Mouse (Mus musculus) intestine, embryonic 15.5 days (tissue): Measurements from ENCODE around the gene Kdf1. TPM values are rescaled to one million over a fixed set of nuclear protein-coding genes. Genes with fewer than 3 reads are reported as not detected.
A peak's percentile ranks its signal among the peaks of the same experiment; 100 is the strongest.

Source experiments
- ATAC-seq: fragments of 200-750 bp; cut with Nextera tagmentation; 2 replicates; pipeline ENCODE4 v1.8.0; 2017; ENCODE audit warnings: moderate TSS enrichment, moderate library complexity
- H3K27ac ChIP-seq: fragments of 300-500 bp; sonication (generic); 2 replicates; pipeline ENCODE4 v1.5.1; 2015; ENCODE audit warnings: mild to moderate bottlenecking, inconsistent platforms
- H3K27me3 ChIP-seq: fragments of 300-500 bp; sonication (generic); replicated peaks from 2 replicates; pipeline ENCODE4 v1.6.1; 2015; ENCODE audit warnings: inconsistent platforms
- H3K36me3 ChIP-seq: fragments of 300-500 bp; sonication (generic); 2 replicates; pipeline ENCODE4 v1.6.1; 2015; ENCODE audit warnings: inconsistent platforms
- H3K4me1 ChIP-seq: fragments of 300-500 bp; sonication (generic); replicated peaks from 2 replicates; pipeline ENCODE4 v1.6.1; 2015; ENCODE audit warnings: inconsistent platforms
- H3K4me2 ChIP-seq: fragments of 300-500 bp; sonication (generic); replicated peaks from 2 replicates; pipeline ENCODE4 v1.6.1; 2015; ENCODE audit warnings: mild to moderate bottlenecking, inconsistent platforms
- H3K4me3 ChIP-seq: fragments of 300-500 bp; sonication (generic); replicated peaks from 2 replicates; pipeline ENCODE4 v1.5.1; 2015; ENCODE audit warnings: inconsistent platforms
- H3K9ac ChIP-seq: fragments of 300-500 bp; sonication (generic); 2 replicates; pipeline ENCODE4 v1.6.1; 2015; ENCODE audit warnings: inconsistent platforms
- H3K9me3 ChIP-seq: fragments of 300-500 bp; sonication (generic); 2 replicates; pipeline ENCODE4 v1.6.1; 2016; ENCODE audit warnings: inconsistent platforms
- WGBS: fragments of 180-500 bp; shearing (Covaris S2); methylation state at CpG from one replicate; pipeline ENCODE4 v1.1.7; 2015; 5-methylcytosine and 5-hydroxymethylcytosine counted together
- polyA plus RNA-seq: library from polyadenylated mRNA; unstranded; fragments of >200 nt; fragmentation: Nextera tagmentation; extraction: Ambion mirVana; gene quantifications from 2 replicates; pipeline ENCODE4 v1.2.1, GENCODE M21; 2015

Gene Kdf1
- polyA plus RNA-seq, 1 experiment from 2014 or later = 40.5 TPM

DNA sequence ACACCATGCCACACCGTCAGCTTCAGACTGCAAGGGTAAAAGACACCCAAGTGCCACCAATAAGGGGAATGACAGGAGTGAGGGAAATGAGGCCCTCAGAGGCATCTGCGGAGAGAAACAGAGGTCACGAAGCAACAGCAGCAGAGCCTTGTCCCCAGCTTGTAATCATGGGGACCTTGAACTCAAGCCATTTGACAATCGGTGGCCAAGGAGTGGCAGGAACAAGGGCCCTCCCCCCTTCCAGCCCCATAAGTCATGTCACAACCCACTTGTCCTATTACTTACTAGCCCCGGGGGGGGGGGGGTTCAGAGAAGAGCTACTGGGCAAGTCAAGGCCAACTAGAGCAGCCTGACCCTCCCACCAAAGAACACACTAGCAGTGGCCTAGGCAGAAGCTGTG is 17.9 kb downstream of the Kdf1 start:
- ATAC-seq = no peak
- Histone ChIP-seq H3K9me3 (no peaks in the 10 kb centered on the region), H3K9ac (no peak overlapping the region), H3K36me3 (peaks cover 48% of the 10 kb centered on the region), H3K27me3 (no peaks in the 10 kb centered on the region), H3K4me1 (no peaks in the 10 kb centered on the region), H3K27ac (peak overlapping the region; percentile 41; the same call in 1 of the 2 replicates), H3K4me3 (no peak overlapping the region), H3K4me2 (no peak overlapping the region)
- WGBS = 71% methylated on average over 5 of the region's 5 CpGs

DNA sequence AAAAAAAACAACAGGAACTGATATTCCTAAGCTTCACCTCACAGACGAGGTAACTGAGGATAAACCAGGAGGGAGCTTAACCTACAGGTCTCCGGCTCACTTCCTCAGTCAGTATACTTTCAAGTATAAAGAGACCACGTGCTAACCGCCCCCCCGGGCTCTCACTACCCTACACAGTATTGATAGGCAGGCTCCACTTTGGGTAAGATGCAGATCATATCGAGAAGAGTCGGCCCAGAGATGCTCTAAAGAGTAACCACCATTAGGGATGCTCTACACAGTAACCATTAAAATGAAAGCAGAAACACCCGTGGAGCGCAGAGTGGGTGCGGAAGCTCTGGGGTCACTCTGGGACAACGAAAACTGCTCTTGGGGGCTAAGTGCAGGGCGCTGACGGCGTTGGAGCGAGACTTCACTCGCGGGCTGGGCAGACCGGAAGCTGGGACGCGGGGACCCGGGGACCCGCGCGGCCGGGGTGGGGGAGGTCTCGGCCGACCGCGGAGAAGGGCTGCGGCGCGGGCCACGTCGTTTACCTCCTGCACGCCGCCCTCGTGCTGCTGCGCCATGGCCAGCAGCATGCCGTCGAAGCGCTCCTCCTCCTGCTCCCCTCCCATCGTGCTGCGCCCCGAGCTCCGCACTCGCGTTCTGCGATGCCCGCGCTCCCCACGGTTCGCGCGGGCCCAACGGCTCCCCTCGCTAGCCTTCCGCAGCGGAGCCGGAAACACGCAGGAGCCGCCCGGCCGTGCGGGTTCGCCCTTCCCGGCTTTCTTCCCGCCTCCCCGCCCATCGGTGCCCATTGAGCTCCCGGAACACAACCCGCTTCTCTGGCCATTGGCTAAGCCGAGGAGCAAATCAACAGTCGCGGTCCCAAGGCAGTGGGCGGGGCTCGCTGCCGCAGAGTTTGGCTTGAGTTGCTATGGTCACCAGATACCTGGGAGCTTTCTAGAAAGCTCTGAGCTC is 26.8 kb downstream of the Kdf1 start, which contains the start of gene Nudc:
Gene Nudc, minus strand, starts transcription at position 725 of the 960 bp plus-strand sequence.
- Histone ChIP-seq H3K27me3 (no peaks in the 10 kb centered on the region), H3K9ac (peak within 1 kb of the TSS; percentile 93), H3K4me2 (peak within 1 kb of the TSS; percentile 63), H3K36me3 (peaks cover 11% of the 10 kb centered on the region), H3K27ac (peak within 1 kb of the TSS; percentile 79), H3K4me3 (peak within 1 kb of the TSS; percentile 97), H3K4me1 (peaks cover 10% of the 10 kb centered on the region), H3K9me3 (no peaks in the 10 kb centered on the region)
- ATAC-seq = peak; percentile 99
- WGBS = under 1% methylated on average over 77 of the region's 77 CpGs

DNA sequence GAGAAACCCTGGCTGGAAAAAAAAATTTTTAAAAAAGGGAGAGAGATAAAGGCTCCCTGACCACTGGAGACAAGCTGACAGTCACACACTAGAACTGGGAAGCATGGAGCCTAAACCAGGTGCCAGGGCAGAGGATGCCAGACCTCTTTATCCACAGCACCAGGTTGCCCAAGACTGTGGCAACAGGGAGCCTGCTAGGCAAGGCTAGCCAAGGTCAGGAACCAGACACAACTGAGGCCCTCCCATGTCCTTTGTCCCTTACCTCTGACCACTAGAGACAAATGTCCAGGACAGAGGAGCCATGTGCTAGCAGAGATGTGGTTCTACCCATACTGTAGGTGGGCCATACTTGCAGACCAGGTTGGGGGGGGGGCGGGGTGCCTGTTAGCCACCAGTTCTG is 33.3 kb downstream of the Kdf1 start:
- ATAC-seq = peak; percentile 5; the same call in 1 of the 2 replicates
- H3K27ac ChIP-seq = 0 out of 2 replicates have a peak overlapping the region, but pooled peaks have one; percentile 73
- 85% methylated on average over 1 of the region's 1 CpGs for WGBS
- H3K36me3 ChIP-seq = no peaks in the 10 kb centered on the region
- H3K4me1 ChIP-seq = no peaks in the 10 kb centered on the region; the same call in 1 of the 2 replicates
- no peaks in the 10 kb centered on the region for H3K9me3 ChIP-seq
- no peak overlapping the region for H3K9ac ChIP-seq
- no peak overlapping the region for H3K4me2 ChIP-seq
- H3K27me3 ChIP-seq = no peaks in the 10 kb centered on the region
- no peak overlapping the region for H3K4me3 ChIP-seq

DNA sequence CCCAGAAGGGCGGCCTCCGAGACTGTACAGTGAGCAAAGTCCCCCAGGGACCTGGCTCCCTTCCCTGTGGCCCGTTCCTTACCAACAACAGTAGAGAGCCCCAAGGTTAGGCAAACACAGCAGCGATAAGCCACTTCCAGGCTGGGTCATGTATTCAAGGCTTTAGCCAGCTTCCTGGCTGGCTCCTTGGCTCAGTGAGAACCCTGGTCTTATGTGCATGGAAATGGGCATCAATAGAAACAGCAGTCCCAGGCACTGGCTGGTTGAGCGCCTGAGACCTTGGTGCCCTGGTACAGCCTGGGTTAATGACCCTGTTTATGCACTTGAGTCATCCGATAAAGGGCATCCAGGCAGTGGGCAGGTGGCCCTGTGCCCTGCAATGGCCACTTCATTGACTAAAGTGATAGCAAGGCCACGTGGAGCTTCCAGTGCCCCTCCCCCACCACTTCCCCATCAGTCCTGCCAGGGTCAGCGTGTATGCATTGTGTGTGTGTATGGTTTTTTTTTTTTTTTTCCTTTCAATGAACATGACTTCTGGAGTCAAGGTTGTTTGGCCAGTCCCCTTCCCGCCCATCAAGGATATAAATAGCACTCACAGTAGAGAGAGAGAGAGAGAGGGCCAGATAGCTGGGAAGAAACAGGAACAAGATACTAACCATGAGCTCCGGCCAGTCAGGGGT is 34.1 kb downstream of the Kdf1 start, which contains the start of gene Nr0b2:
Gene Nr0b2, plus strand, starts transcription at position 609 of the 680 bp plus-strand sequence.
- H3K9me3 ChIP-seq = no peaks in the 10 kb centered on the region
- H3K36me3 ChIP-seq = no peaks in the 10 kb centered on the region
- H3K4me3 ChIP-seq = peak within 1 kb of the TSS; percentile 6; the same call in 1 of the 2 replicates
- peak within 1 kb of the TSS; percentile 1; the same call in 1 of the 2 replicates for H3K9ac ChIP-seq
- 52% methylated on average over 10 of the region's 10 CpGs for WGBS
- ATAC-seq = peak; percentile 92
- peak within 1 kb of the TSS; percentile 73 for H3K27ac ChIP-seq
- no peaks in the 10 kb centered on the region for H3K27me3 ChIP-seq
- H3K4me2 ChIP-seq = peak within 1 kb of the TSS; percentile 49
- H3K4me1 ChIP-seq = no peaks in the 10 kb centered on the region; the same call in 1 of the 2 replicates

DNA sequence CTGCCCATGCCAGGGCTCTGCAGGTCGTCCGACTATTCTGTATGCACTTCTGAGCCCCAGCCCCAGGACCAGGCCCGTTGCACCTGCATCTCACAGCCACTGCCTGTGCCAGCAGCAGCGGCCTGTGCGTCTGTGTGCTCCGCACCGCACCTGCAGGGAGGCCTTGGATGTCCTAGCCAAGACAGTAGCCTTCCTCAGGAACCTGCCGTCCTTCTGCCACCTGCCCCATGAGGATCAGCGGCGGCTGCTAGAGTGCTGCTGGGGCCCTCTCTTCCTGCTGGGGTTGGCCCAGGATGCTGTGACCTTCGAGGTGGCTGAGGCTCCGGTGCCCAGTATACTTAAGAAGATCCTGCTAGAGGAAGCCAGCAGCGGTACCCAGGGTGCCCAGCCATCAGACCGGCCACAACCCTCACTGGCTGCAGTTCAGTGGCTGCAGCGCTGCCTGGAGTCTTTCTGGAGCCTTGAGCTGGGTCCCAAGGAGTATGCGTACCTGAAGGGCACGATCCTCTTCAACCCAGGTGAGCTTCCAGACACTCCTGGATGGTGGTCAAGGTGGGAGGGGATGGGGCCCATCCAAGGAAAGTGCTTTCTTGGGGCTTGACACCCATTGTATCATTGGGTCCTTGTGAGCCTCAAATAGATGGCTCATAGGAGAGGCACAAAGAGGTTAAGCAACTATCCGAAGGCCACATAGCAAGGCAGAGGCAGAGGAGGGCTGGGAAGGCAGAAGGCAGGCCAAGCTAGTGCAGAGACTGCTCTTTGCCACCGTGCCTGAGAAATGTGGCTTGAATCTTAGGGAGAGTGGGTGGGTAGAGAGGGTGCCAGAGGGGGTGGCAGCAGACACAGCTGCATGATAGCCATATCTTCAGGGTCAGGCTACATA is 34.9 kb downstream of the Kdf1 start:
- H3K9ac ChIP-seq = peak overlapping the region; percentile 1; the same call in 1 of the 2 replicates
- no peaks in the 10 kb centered on the region; the same call in 1 of the 2 replicates for H3K4me1 ChIP-seq
- H3K4me2 ChIP-seq = peak overlapping the region; percentile 49
- H3K27me3 ChIP-seq = no peaks in the 10 kb centered on the region
- WGBS = 61% methylated on average over 19 of the region's 19 CpGs
- H3K4me3 ChIP-seq = peak overlapping the region; percentile 6; the same call in 1 of the 2 replicates
- H3K9me3 ChIP-seq = no peaks in the 10 kb centered on the region
- no peaks in the 10 kb centered on the region for H3K36me3 ChIP-seq
- H3K27ac ChIP-seq = peak overlapping the region; percentile 73
- peak; percentile 3; the same call in 1 of the 2 replicates for ATAC-seq

DNA sequence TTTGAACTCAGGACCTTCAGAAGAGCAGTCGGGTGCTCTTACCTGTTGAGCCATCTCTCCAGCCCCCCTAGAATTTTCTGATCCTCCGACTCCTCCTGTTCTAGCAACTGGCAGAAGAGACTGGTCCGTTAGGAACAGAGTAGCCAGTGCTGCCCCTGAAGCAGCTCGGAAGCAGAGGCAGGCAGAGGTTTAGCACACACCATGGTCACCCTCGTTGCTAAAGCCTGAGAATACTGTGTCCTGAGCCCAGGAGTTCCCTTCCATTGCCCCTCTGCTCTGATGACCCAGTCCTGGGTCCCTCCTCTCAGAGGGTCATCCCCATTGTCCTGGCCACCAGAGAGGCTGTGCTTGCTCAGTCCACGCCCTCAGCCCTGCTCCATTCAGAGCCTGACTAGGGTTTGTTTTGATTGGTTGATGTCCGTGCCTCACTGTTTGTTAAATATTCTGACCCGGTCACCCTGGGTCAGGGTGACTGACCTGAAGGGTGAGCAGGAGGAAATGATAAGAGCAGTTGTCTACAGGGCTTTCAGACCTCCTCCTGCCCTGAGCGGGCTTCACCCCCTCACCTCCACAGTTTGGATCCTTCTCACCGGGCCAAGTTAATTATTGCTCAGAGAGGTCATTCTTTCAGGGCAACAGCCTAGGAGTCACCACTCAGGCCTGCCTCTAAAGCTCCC is 38.4 kb downstream of the Kdf1 start:
- Histone ChIP-seq H3K36me3 (no peaks in the 10 kb centered on the region), H3K4me3 (no peak overlapping the region), H3K4me2 (no peak overlapping the region), H3K9ac (no peak overlapping the region), H3K27me3 (no peaks in the 10 kb centered on the region), H3K9me3 (no peaks in the 10 kb centered on the region), H3K4me1 (no peaks in the 10 kb centered on the region; the same call in 1 of the 2 replicates), H3K27ac (no peak overlapping the region)
- WGBS = 27% methylated on average over 10 of the region's 10 CpGs
- ATAC-seq = peak; percentile 37

DNA sequence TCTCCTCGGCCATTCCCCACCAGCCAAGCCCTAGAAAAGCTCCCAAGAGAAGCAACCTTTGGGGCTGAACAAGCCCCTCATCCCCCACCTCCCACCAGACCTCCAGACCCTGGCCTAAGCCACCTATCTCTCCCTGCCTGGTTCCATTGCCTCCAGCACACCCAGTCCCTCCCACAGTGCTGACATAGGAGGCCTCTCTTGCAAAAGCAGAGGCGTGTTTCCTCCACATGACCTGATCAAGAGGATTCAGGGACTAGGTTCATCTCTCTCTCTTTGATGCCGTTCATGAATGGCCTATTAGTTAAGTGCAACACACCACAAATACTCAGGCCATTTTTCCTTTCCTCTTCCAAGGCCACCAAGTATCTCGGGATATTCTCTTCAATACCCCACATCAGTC is 41.1 kb downstream of the Kdf1 start:
- Histone ChIP-seq H3K4me1 (no peaks in the 10 kb centered on the region), H3K27me3 (no peaks in the 10 kb centered on the region), H3K36me3 (no peaks in the 10 kb centered on the region), H3K4me2 (no peak overlapping the region), H3K9ac (no peak overlapping the region), H3K27ac (no peak overlapping the region), H3K9me3 (no peaks in the 10 kb centered on the region), H3K4me3 (no peak overlapping the region)
- WGBS = 78% methylated on average over 4 of the region's 4 CpGs
- ATAC-seq = no peak

DNA sequence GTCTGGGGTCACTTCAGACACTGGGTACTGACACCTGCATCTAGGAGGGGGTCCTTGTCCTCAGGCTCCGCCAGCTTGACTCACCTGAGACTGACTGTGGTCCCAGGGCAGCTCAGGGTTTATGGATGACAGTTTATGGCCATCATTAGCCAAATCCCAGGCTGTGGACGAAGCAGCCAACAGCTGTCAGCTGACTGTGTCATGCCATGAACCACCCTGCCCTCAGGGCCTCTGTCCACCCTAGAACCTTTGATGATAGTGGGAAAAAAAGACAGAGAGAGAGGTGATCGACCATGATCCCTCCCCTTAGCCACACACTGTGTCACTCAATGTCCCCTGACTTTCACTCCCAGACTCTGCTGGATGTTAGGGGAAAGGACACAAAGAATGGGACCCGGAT is 42.9 kb downstream of the Kdf1 start:
- H3K9ac ChIP-seq = no peak overlapping the region
- no peaks in the 10 kb centered on the region for H3K27me3 ChIP-seq
- no peaks in the 10 kb centered on the region for H3K9me3 ChIP-seq
- no peaks in the 10 kb centered on the region for H3K4me1 ChIP-seq
- H3K27ac ChIP-seq = no peak overlapping the region
- no peak overlapping the region for H3K4me3 ChIP-seq
- no peak overlapping the region for H3K4me2 ChIP-seq
- ATAC-seq = no peak
- WGBS = 56% methylated on average over 4 of the region's 4 CpGs
- no peaks in the 10 kb centered on the region for H3K36me3 ChIP-seq

DNA sequence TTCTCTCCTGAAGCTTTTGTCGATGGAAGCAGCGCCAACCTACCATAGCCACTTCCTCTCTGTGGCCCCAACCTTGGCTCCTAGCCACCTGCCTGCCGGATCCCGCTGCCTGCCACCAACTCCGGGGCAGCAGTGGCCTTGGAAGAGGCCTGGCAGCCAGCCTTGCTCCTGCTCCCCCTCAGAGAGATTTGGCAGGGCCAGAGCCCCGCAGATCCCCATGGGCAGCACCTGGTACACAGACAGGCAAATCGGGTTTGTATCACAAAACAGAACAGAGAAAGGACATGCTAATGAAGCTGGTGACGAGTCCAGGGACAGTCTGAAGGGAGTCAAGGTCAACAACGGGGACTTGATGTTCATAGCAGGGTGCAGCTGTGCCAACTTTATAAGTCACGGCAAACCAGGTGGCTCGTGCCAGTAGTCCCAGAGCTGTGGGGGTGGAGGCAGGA is 44.4 kb downstream of the Kdf1 start:
- ATAC-seq = peak; percentile 59; the same call in 1 of the 2 replicates

DNA sequence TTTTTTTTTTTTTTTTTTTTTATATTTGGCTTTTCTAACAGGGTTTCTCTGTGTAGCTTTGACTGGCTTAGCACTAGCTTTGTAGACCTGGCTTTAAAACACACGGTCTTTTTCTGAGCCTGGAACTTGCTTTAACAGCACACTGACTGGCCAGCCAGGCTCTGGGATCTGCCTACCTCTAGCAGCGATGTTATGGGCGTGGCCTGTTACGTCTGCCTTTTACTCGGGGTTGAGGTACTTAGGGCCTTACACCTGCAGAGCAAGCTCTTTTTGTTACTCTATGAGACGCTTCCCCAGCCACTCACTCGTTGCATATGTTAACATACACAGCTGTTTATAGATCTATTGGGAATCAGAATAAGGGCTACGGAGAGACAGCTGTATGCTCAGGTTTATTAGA is 48.5 kb downstream of the Kdf1 start:
- H3K4me2 ChIP-seq = no peak overlapping the region
- no peak for ATAC-seq
- no peak overlapping the region for H3K9ac ChIP-seq
- 22% methylated on average over 8 of the region's 8 CpGs for WGBS
- H3K4me1 ChIP-seq = 0 out of 2 replicates have a peak, but pooled peaks cover 4% of the 10 kb centered on the region
- H3K27me3 ChIP-seq = no peaks in the 10 kb centered on the region
- H3K9me3 ChIP-seq = no peaks in the 10 kb centered on the region
- no peak overlapping the region for H3K27ac ChIP-seq
- no peak overlapping the region for H3K4me3 ChIP-seq
- no peaks in the 10 kb centered on the region for H3K36me3 ChIP-seq

More for the DNA sequence above, 44.4 kb downstream of the Kdf1 start:
- Histone ChIP-seq H3K4me3 (no peak overlapping the region), H3K27ac (no peak overlapping the region), H3K36me3 (no peaks in the 10 kb centered on the region), H3K9me3 (no peaks in the 10 kb centered on the region), H3K4me2 (no peak overlapping the region), H3K9ac (no peak overlapping the region), H3K4me1 (no peaks in the 10 kb centered on the region), H3K27me3 (no peaks in the 10 kb centered on the region)
- WGBS = 80% methylated on average over 11 of the region's 11 CpGs
